Mouse (Mus musculus) kidney, adult 2 months (tissue): ENCODE results near the gene Irf2bpl. TPM values are rescaled to one million over a fixed set of nuclear protein-coding genes. Genes with fewer than 3 reads are reported as not detected.

Experiments
- DNase-seq: peaks from one replicate; pipeline ENCODE4 v3.0.0; 2021
- H3K27ac ChIP-seq: fragments of 200-500 bp; 2 replicates; pipeline ENCODE4 v1.5.1; 2012; ENCODE audit warnings: low read depth, low read length, control low read depth, inconsistent platforms; ENCODE audit not compliant: insufficient read depth
- H3K27me3 ChIP-seq: fragments of 200-500 bp; replicated peaks from 2 replicates; pipeline ENCODE4 v1.6.1; 2012; ENCODE audit warnings: mild to moderate bottlenecking, moderate library complexity, low read length, inconsistent platforms; ENCODE audit not compliant: control insufficient read depth, insufficient read depth
- H3K36me3 ChIP-seq: fragments of 200-500 bp; 2 replicates; pipeline ENCODE4 v1.6.1; 2012; ENCODE audit warnings: mild to moderate bottlenecking, moderate library complexity, low read length, inconsistent platforms; ENCODE audit not compliant: control insufficient read depth, insufficient read depth
- H3K4me1 ChIP-seq: fragments of 200-500 bp; 2 replicates; pipeline ENCODE4 v1.6.1; 2011; ENCODE audit warnings: low read length; ENCODE audit not compliant: control insufficient read depth, insufficient read depth
- H3K4me3 ChIP-seq: fragments of 200-500 bp; 2 replicates; pipeline ENCODE4 v1.5.1; 2011; ENCODE audit warnings: mild to moderate bottlenecking, low read depth, low read length, control low read depth; ENCODE audit not compliant: insufficient read depth
- CTCF ChIP-seq: fragments of 200-500 bp; conservative IDR thresholded peaks from 2 replicates; pipeline ENCODE4 v1.5.1; 2011; ENCODE audit warnings: low read depth, mild to moderate bottlenecking, control low read depth, low read length, moderate library complexity, mixed read lengths; ENCODE audit not compliant: insufficient read depth, insufficient read length
- POLR2A ChIP-seq: fragments of 200-500 bp; IDR thresholded peaks from one replicate; pipeline ENCODE4 v1.6.1; 2011; ENCODE audit warnings: low read depth, low read length, control low read depth
- WGBS: fragments of 180-500 bp; shearing (Covaris S2); methylation state at CpG from one replicate; pipeline ENCODE4 v1.1.7; 2018; 5-methylcytosine and 5-hydroxymethylcytosine counted together
- polyA plus RNA-seq: library from polyadenylated mRNA; depleted of rRNA; stranded (reverse); fragments of >200 nt; gene quantifications from 2 replicates; pipeline ENCODE4 v1.2.3, GENCODE M21; 2012; rRNA removed

The Irf2bpl gene
- polyA plus RNA-seq = 22.0 and 27.8 TPM in 2 replicates

- DNase-seq = peak; percentile 100
- WGBS = under 1% methylated on average over 81 of the region's 82 CpGs
- Histone ChIP-seq H3K27me3 (no peaks in the 10 kb centered on the region), H3K4me3 (peak within 1 kb of the TSS; percentile 96), H3K36me3 (peaks cover 4% of the 10 kb centered on the region; the same call in 1 of the 2 replicates), H3K27ac (peak within 1 kb of the TSS; percentile 99), H3K4me1 (peaks cover 23% of the 10 kb centered on the region)
- TF ChIP-seq POLR2A (peak; percentile 97), CTCF (no peak)
These were observed at the start of gene Irf2bpl for GRCm38 (mm10) chr12:86884197-86885058. Irf2bpl (minus strand) TSS chr12:86884798.

- Histone ChIP-seq H3K4me3 (no peak overlapping the region), H3K4me1 (peaks cover 11% of the 10 kb centered on the region; the same call in 1 of the 2 replicates), H3K27me3 (no peaks in the 10 kb centered on the region), H3K36me3 (no peaks in the 10 kb centered on the region), H3K27ac (peak overlapping the region; percentile 65)
- peak; percentile 83 for DNase-seq
- WGBS = 14% methylated on average over 6 of the region's 6 CpGs
- TF ChIP-seq CTCF (no peak), POLR2A (no peak)
These were observed 48.0 kb upstream of the Irf2bpl start for GRCm38 (mm10) chr12:86932575-86932952.

DNA sequence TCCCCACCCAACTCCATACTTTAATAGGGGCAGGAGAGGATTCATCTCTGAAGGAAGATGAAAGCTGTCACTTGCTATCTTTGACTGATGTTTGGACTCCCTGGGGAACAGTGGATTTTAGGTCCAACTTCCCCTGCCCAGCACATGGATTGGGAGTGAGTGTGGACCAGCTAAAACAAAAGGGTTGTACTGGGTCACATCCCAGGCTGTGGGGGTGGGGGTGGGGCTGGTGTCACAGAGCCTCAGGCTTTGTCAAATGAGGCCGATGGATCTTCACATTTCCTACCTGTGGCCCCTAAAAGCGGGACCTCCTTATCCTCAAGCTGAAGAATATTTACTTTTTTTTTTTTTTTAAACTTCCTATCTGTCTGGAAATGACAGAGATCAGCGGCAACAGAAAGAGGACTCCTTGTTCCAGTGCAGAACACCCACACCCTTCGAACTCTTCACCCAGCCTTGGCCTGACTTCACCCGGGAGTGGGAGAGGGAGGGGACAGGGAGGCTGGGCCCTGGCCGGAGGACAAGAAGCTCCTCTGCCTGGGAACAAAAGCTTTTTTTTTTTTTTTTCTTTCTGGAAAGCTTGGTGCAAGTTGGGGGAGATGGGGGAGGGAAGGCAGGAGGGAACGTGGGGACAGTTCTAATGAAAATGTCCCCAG lies 47.4 kb upstream of the Irf2bpl start:
- 16% methylated on average over 7 of the region's 7 CpGs for WGBS
- Histone ChIP-seq H3K27me3 (no peaks in the 10 kb centered on the region), H3K27ac (peak overlapping the region; percentile 66), H3K4me1 (peaks cover 11% of the 10 kb centered on the region; the same call in 1 of the 2 replicates), H3K4me3 (no peak overlapping the region), H3K36me3 (no peaks in the 10 kb centered on the region)
- DNase-seq = peak; percentile 94
- no peak for TF ChIP-seq POLR2A
- TF ChIP-seq CTCF = no peak

GRCm38 (mm10) chr12:86930934-86931729 lies 46.5 kb upstream of the Irf2bpl start:
- no peak for DNase-seq
- peaks cover 11% of the 10 kb centered on the region; the same call in 1 of the 2 replicates for H3K4me1 ChIP-seq
- H3K4me3 ChIP-seq = no peak overlapping the region
- H3K27me3 ChIP-seq = no peaks in the 10 kb centered on the region
- no peak for TF ChIP-seq CTCF
- TF ChIP-seq POLR2A = no peak
- 88% methylated on average over 6 of the region's 6 CpGs for WGBS
- H3K36me3 ChIP-seq = no peaks in the 10 kb centered on the region
- H3K27ac ChIP-seq = peak overlapping the region; percentile 66

- WGBS = 3% methylated on average over 5 of the region's 5 CpGs
- no peak overlapping the region; the same call in 1 of the 2 replicates for H3K27ac ChIP-seq
- DNase-seq = peak; percentile 95
- no peak overlapping the region for H3K4me3 ChIP-seq
- TF ChIP-seq POLR2A = no peak
- peak; percentile 99; the same call in 1 of the 2 replicates for TF ChIP-seq CTCF
- no peaks in the 10 kb centered on the region for H3K36me3 ChIP-seq
- H3K4me1 ChIP-seq = peaks cover 12% of the 10 kb centered on the region
- no peaks in the 10 kb centered on the region for H3K27me3 ChIP-seq
These were observed 39.2 kb upstream of the Irf2bpl start for GRCm38 (mm10) chr12:86923837-86924236.

- no peaks in the 10 kb centered on the region for H3K27me3 ChIP-seq
- TF ChIP-seq CTCF = no peak
- no peak for TF ChIP-seq POLR2A
- no peaks in the 10 kb centered on the region for H3K36me3 ChIP-seq
- peak; percentile 45 for DNase-seq
- H3K27ac ChIP-seq = peak overlapping the region; percentile 94
- H3K4me1 ChIP-seq = peaks cover 17% of the 10 kb centered on the region
- H3K4me3 ChIP-seq = no peak overlapping the region
- WGBS = 63% methylated on average over 17 of the region's 17 CpGs
These were observed 34.6 kb upstream of the Irf2bpl start for GRCm38 (mm10) chr12:86918983-86919722.
